Mouse (Mus musculus): Measurements from ENCODE around the gene Spata7.

- TF ChIP-seq GATA1 (IDR thresholded peaks at IDR 0.05; ENCODE audit: borderline replicate concordance, low read length) (no peak), CTCF (IDR thresholded peaks at IDR 0.05; ENCODE audit: low read depth, low read length) (no peak), POLR2AphosphoS5 (IDR thresholded peaks at IDR 0.05; ENCODE audit: insufficient replicate concordance, low read depth, low read length) (no peak), TAL1 (conservative IDR thresholded peaks at IDR 0.05; ENCODE audit: low read depth, low read length) (no peak), GATA2 (IDR thresholded peaks at IDR 0.05; ENCODE audit: borderline replicate concordance, low read depth, low read length) (no peak)
Observed at GRCm38 (mm10) chr12:98662617-98663016, 34.7 kb downstream of the Spata7 start.
